Mouse (Mus musculus): ENCODE data around the gene Gm2832.
"Not testable (repeated sequence)": the region's sequence is repeated elsewhere in the genome, so short reads cannot be mapped to it uniquely, and the experiment has no call there.

Gm2832 gene

DNA sequence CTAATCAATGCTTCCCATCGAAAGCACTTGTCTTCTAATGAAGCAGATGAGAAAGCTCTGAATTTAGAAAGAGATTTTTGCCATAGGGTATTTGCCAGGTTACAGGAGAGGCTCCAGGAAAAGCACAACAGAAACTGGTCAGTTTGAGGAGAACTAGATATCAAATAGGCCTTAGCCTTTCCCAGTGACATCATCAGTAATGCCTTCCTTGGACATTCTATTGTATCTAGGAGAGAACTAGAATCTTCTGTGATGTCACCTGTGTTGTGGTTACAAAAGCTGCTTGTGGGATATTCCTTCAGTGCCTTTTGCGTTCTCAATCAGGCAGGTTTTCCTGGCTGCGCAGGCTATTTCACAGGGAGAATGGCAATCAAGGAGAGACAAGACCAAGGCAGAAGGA lies at the start of gene Gm2832:
Gene Gm2832 (plus strand): TSS at position 301 of the 400 bp plus-strand sequence.
- DNase-seq (ENCODE audit: low read depth, low spot score), result not testable (repeated sequence)

DNA sequence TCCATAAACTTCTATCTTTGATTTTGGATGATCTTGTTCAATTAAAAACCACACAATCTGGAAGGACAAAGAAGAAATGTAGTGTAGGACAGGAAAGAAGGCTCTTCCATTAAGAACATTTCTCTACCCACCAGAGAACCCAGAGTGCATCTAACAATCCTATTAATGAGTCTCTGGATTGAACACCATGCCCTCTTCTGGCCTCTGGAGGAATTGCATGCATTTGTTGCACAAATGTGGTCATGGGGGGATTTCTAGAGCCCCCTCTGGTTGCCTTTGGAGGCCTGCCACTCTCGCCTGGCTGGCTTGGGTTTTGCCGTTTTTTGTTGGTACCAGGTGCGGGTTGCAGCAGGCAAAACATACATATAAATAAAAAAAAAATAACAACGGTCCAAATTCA lies 15.3 kb upstream of the Gm2832 start:
- not testable (repeated sequence) for DNase-seq (ENCODE audit: low read depth, low spot score)

DNA sequence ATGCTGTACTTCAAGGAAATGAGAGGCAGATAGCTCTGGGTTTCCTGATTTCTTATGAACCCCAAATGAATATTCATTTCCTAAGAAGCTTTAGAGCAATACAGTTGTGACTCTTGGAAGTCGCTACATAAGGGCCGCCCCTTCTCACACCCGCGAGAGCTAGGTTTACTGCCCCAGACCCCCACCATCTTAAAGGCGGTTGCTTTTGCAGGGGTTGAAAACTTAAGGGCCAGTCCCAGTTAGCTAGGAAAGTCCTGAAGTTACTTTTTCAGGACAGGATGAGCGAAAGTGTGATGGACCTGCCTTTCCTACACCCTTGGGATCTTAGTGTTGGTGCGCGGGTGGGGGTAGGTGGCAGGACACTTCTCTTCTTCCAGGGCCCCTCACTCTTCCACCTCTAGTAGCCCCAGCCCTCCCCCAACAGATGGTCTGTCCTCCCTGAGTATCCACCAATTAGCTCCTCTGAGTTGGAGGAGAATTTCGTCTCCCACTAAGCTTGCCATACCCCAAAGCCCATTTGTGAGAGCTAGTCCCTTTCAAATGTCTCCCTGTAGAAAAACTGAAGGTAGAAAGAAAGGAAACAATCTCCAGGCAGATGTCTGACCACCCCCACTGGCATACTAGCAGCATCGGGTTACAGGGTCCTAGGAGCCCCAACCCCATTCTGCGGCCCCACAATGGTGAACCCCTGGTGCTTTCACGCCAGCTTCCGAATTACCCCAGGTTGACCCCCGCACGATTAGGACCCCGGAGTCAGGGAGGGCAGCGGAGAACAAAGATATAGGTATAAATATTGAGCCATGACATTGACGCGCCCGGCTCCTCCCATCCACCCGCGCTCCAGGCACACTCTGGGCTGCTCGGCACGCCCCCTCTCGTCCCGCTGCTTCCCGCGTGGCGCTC lies 14.5 kb upstream of the Gm2832 start:
- DNase-seq (ENCODE audit: low read depth, low spot score), result not testable (repeated sequence)

DNA sequence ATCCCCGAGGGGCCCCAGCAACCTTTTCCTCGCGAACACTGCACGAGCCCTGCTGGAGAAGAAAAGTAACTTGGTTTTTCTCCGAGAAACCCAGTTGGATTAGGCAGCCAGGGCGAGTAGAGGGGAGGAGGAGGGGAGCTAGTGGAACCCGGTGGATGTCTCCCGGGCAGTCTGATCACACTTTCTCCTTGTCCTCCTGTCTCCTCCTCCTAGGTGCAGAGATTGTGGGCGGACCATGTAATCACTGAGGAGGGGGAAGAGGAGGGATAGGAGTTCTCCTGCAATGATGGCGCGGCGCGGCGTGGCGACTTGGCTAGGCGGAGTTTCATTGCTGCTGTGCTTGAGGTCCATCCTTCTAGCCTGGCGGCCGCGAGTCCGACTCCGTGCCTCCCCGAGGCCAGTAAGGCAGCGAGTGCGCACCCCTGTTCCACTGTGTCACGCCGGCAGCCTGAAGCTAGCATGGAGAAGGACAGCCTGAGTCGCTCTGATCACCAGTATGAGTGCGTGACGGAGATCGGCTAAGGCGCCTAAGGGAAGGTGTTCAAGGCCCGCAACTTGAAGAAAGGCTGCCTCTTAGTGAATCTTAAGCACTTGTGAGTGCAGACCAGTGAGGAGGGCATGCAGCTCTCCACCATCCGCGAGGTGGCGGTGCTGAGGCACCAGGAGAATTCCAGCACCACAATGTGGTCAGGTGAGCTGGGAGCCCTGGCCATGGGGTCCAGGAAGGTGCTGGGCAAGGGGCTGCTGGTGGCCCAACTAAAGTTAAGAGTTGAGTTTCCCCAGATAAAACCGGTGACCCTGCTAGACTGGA lies 13.6 kb upstream of the Gm2832 start:
- DNase-seq (ENCODE audit: low read depth, low spot score), result not testable (repeated sequence)

DNA sequence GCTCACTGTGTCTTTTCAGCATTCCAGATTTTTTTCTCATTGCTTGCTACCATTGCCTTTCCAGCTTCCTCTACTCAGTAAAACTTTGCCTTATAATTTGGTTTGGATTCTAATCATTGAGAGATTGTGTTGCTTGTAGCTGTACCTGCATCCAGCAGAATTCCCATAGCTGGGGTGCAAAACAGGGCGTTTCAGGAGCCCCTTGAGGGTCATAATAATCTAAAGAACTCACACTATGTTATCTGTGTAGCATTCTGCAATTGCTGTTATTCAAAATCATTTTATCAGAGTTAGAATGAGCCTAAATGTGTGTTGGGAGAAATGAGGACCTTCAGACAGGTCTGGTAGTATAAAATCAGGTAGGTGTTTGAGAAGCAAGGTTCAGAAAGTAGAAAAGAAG lies 7.4 kb downstream of the Gm2832 start:
- not testable (repeated sequence) for DNase-seq (ENCODE audit: low read depth, low spot score)

Data from brain, embryonic 18.5 days (tissue).